Mouse (Mus musculus) MEL (cell line): Measurements from ENCODE around the gene Rhof.

ENCODE experiments used
- CHD2 ChIP-seq: IDR thresholded peaks from 2 replicates; pipeline ENCODE4 v1.6.1; 2011; ENCODE audit warnings: low read length, improper control_type of control experiment
- CTCF ChIP-seq, 3 experiments: IDR thresholded peaks in 2 of 3; conservative IDR thresholded peaks in 1 of 3; 2 replicates each; pipeline ENCODE4 v1.5.1; 2011 to 2012; ENCODE audit warnings: low read length in 3 of 3, low read depth in 2 of 3, mild to moderate bottlenecking in 2 of 3, improper control_type of control experiment in 1 of 3, inconsistent platforms in 1 of 3, mixed read lengths in 1 of 3, moderate library complexity in 1 of 3; ENCODE audit not compliant: control insufficient read depth in 1 of 3, insufficient read depth in 1 of 3, poor library complexity in 1 of 3, severe bottlenecking in 1 of 3
- E2F4 ChIP-seq: IDR thresholded peaks from 2 replicates; pipeline ENCODE4 v1.6.1; 2011; ENCODE audit warnings: low read depth, low read length, improper control_type of control experiment, borderline replicate concordance
- ETS1 ChIP-seq: IDR thresholded peaks from 2 replicates; pipeline ENCODE4 v1.6.1; 2012; ENCODE audit warnings: low read depth, mild to moderate bottlenecking, inconsistent platforms, low read length, improper control_type of control experiment, moderate library complexity
- HCFC1 ChIP-seq: IDR thresholded peaks from 2 replicates; pipeline ENCODE4 v1.6.1; 2012; ENCODE audit warnings: low read depth, mild to moderate bottlenecking, inconsistent platforms, low read length, improper control_type of control experiment, moderate library complexity
- MYC ChIP-seq: IDR thresholded peaks from 2 replicates; pipeline ENCODE4 v1.6.1; 2011; ENCODE audit warnings: low read depth, mild to moderate bottlenecking, low read length, improper control_type of control experiment, moderate library complexity
- POLR2A ChIP-seq, 2 experiments: IDR thresholded peaks; 2 replicates each; pipeline ENCODE4 v1.6.1; 2011 to 2012; ENCODE audit warnings: low read length in 2 of 2, mild to moderate bottlenecking in 2 of 2, control low read depth in 1 of 2, improper control_type of control experiment in 1 of 2, low read depth in 1 of 2, moderate library complexity in 1 of 2; ENCODE audit not compliant: control insufficient read depth in 1 of 2, insufficient read depth in 1 of 2, poor library complexity in 1 of 2
- SMC3 ChIP-seq: IDR thresholded peaks from 2 replicates; pipeline ENCODE4 v1.6.1; 2011; ENCODE audit warnings: low read depth, low read length, improper control_type of control experiment

GRCm38 (mm10) chr5:123067395-123067995 is 65.0 kb downstream of the Rhof start:
- peak; percentile 6 to 85 (median 47); a peak in 4 of 6 replicates for TF ChIP-seq CTCF (IDR thresholded peaks at IDR 0.05 in 2 of 3, conservative IDR thresholded peaks at IDR 0.05 in 1 of 3; ENCODE audit: control insufficient read depth in 1 of 3, insufficient read depth in 1 of 3, low read depth in 2 of 3, low read length in 3 of 3, poor library complexity in 1 of 3, severe bottlenecking in 1 of 3)
- TF ChIP-seq POLR2A (IDR thresholded peaks at IDR 0.05; ENCODE audit: control insufficient read depth in 1 of 2, insufficient read depth in 1 of 2, low read depth in 1 of 2, low read length in 2 of 2, poor library complexity in 1 of 2), result peak in 1 of 2 experiments; percentile 74; a peak in 2 of 4 replicates
- 0 out of 2 replicates have a peak, but pooled peaks have one; percentile 36 for TF ChIP-seq ETS1
- no peak for TF ChIP-seq E2F4
- TF ChIP-seq SMC3, result peak; percentile 67
- TF ChIP-seq CHD2, result no peak
- TF ChIP-seq MYC, result no peak
- TF ChIP-seq HCFC1, result peak; percentile 41; the same call in 1 of the 2 replicates
